Comparison of ENCODE assay signal across 14 mouse cellular contexts in the genomic region with DNA sequence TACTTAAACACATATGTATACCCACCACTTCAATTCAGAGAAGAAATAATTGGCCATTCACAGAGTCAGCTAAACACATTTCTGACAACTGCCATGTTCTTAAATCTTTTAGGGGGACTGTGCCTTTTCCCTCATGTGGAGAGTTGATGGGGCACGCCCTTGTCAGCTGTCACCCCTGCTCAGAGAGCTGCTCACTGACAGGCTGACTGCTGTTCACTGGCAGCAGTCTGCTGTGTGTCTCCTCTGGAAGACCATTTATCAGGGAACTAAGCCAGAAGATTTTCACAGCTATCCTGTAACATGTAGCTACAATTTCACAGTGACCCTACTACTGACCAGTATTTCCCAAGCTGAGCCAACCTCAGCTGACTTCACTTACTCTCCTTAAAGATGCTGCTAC.
"Had no signal": no experiment of that assay in that cellular context is flagged by ENCODE, and none has a peak within 500 bp of the region (broad histone marks: within the 10 kb centered on the region; RNA-seq: fewer than 3 reads in every experiment).

No protein-coding gene starts in this region.

- H3K4me2 ChIP-seq: limb, embryonic 15.5 days; liver, embryonic 12.5 days; lung, embryonic 15.5 days; midbrain, embryonic 13.5 days; neural tube, embryonic 15.5 days had no signal

- DNase-seq: kidney, adult 11 months; kidney, adult 9 months; kidney, postnatal 36 days; layer of hippocampus, adult 9-11 months; layer of hippocampus, postnatal 36 days; right cerebral cortex, adult 18-20 months; thymus, postnatal 4 days had no signal

- ATAC-seq: liver, embryonic 12.5 days; midbrain, embryonic 13.5 days had no signal

- H3K9me3 ChIP-seq: limb, embryonic 15.5 days; liver, embryonic 12.5 days; lung, embryonic 15.5 days; midbrain, embryonic 13.5 days; neural tube, embryonic 15.5 days had no signal

- H3K4me3 ChIP-seq: limb, embryonic 15.5 days; liver, embryonic 12.5 days; lung, embryonic 15.5 days; midbrain, embryonic 13.5 days; neural tube, embryonic 15.5 days had no signal

- H3K36me3 ChIP-seq: limb, embryonic 15.5 days; liver, embryonic 12.5 days; lung, embryonic 15.5 days; midbrain, embryonic 13.5 days; neural tube, embryonic 15.5 days had no signal

- H3K4me1 ChIP-seq: limb, embryonic 15.5 days; liver, embryonic 12.5 days; lung, embryonic 15.5 days; midbrain, embryonic 13.5 days; neural tube, embryonic 15.5 days had no signal

- H3K27me3 ChIP-seq: limb, embryonic 15.5 days; liver, embryonic 12.5 days; lung, embryonic 15.5 days; midbrain, embryonic 13.5 days; neural tube, embryonic 15.5 days had no signal

- H3K9ac ChIP-seq: limb, embryonic 15.5 days; liver, embryonic 12.5 days; lung, embryonic 15.5 days; midbrain, embryonic 13.5 days; neural tube, embryonic 15.5 days had no signal

- H3K27ac ChIP-seq: kidney, postnatal 0 days; limb, embryonic 15.5 days; liver, embryonic 12.5 days; lung, embryonic 15.5 days; midbrain, embryonic 13.5 days; neural tube, embryonic 15.5 days; stomach, postnatal 0 days had no signal
